ENCODE assay signal across 9 mouse cellular contexts in the genomic region with DNA sequence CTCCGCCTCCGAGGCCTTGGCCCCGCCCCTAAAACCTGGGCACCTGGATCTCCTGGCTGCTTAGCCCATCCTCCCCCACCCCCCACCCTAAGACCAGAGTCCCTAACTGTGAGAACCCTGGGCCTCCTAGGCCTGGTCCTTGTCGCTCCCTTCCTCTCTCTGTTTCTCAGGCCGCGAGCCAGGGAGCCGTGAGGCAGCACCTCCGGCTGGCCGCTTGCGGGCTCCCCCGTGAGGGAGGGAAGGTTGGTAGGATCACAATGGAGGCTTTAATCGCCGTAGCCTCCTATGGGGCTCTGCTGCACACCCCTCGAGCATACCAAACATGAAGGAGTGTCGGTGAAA. TPM values are rescaled to one million over a fixed set of nuclear protein-coding genes. Genes with fewer than 3 reads are reported as not detected.
A peak's percentile ranks its signal among the peaks of the same experiment; 100 is the strongest.
DNase-seq lines count a peak whose midpoint lies in the region; ATAC-seq and TF ChIP-seq lines count a peak whose summit lies in the region.
"Had no signal": no experiment of that assay in that cellular context is flagged by ENCODE, and none has a peak within 500 bp of the region (broad histone marks: within the 10 kb centered on the region; RNA-seq: fewer than 3 reads in every experiment).

No protein-coding gene starts in this region.

- dilution Hi-C loops in CH12.LX (cut with MboI; ENCODE audit: extremely low pct_ligation_motif_present, extremely low pct_unique_long_range_greater_than_20kb, low sequenced_read_pairs): no loop called here

- peak overlapping the region; percentile 99 for H3K27ac ChIP-seq in heart, adult 2 months
- H3K27ac ChIP-seq in CH12.LX (ENCODE audit: insufficient read depth, low read depth): peak overlapping the region; percentile 67
- H3K27ac ChIP-seq in forebrain, embryonic 14.5 days (ENCODE audit: low read depth, low read length): peak overlapping the region; percentile 93
- H3K27ac ChIP-seq in liver, embryonic 16.5 days (ENCODE audit: low read length): peak overlapping the region; percentile 96

- DNase-seq in heart, adult 2 months: no peak
- DNase-seq in heart, postnatal 25 days (ENCODE audit: low spot score): no peak
- no peak for DNase-seq in CH12.LX (ENCODE audit: extremely low read depth)
- DNase-seq in forebrain, embryonic 14.5 days (ENCODE audit: low spot score): no peak
- DNase-seq in urinary bladder, postnatal 10 days (ENCODE audit: low spot score): no peak
- DNase-seq in left cerebral cortex, postnatal 4 days: no peak
- DNase-seq in embryo, embryonic 11 days: no peak

- peak overlapping the region; percentile 66 for H3K4me3 ChIP-seq in heart, adult 2 months
- peak overlapping the region; percentile 69 to 86 (median 76) for H3K4me3 ChIP-seq in CH12.LX (replicated peaks in 1 of 3; ENCODE audit: low read depth in 2 of 3, low read length in 2 of 3, poor library complexity in 1 of 3)
- H3K4me3 ChIP-seq in forebrain, embryonic 14.5 days (ENCODE audit: low read depth, low read length): peak overlapping the region; percentile 78
- peak overlapping the region; percentile 86 for H3K4me3 ChIP-seq in liver, embryonic 16.5 days (ENCODE audit: low read depth, low read length)

- no peak; the same call in 1 of the 2 replicates for TF ChIP-seq RAD21 in CH12.LX (IDR thresholded peaks at IDR 0.05; ENCODE audit: low read depth, low read length)

- intact Hi-C loops in heart, adult 2 months (cut with DNase I): loop anchor here (5.0 kb wide), 2 partner anchors 170 to 375 kb away; no protein-coding TSS in a partner anchor
- intact Hi-C loops in heart, postnatal 25 days (cut with DNase I): loop anchor here (10.0 kb wide), 1 partner anchor 168 kb away; no protein-coding TSS in a partner anchor
- intact Hi-C loops in left cerebral cortex, postnatal 4 days (cut with DNase I): no loop called here

- in situ Hi-C loops in CH12.LX (cut with MboI; ENCODE audit: low pct_ligation_motif_present, low pct_unique_long_range_greater_than_20kb, low sequenced_read_pairs): no loop called here

- peak overlapping the region; percentile 74 for H3K9ac ChIP-seq in heart, adult 2 months (ENCODE audit: low read depth, low read length)
- peak overlapping the region; percentile 69 for H3K9ac ChIP-seq in CH12.LX (ENCODE audit: insufficient read depth, low read depth)
- H3K9ac ChIP-seq in forebrain, embryonic 14.5 days (ENCODE audit: low read length): peak overlapping the region; percentile 78
- peak overlapping the region; percentile 73 for H3K9ac ChIP-seq in liver, embryonic 16.5 days (ENCODE audit: low read depth, low read length)

- no peak for TF ChIP-seq POLR2A in heart, adult 2 months (IDR thresholded peaks at IDR 0.05; ENCODE audit: insufficient read depth, low read depth, low read length)
- TF ChIP-seq POLR2A in CH12.LX (IDR thresholded peaks at IDR 0.05; ENCODE audit: low read depth, low read length): peak; percentile 60

- H3K27me3 ChIP-seq in heart, adult 2 months (ENCODE audit: control insufficient read depth, insufficient read depth, low read length): no peaks in the 10 kb centered on the region
- H3K27me3 ChIP-seq in CH12.LX (replicated peaks): no peaks in the 10 kb centered on the region
- no peaks in the 10 kb centered on the region for H3K27me3 ChIP-seq in forebrain, embryonic 14.5 days (replicated peaks; ENCODE audit: control insufficient read depth, insufficient read depth, low read length)
- H3K27me3 ChIP-seq in liver, embryonic 16.5 days (ENCODE audit: control insufficient read depth, insufficient read depth, low read depth, low read length): no peaks in the 10 kb centered on the region

- no peak for TF ChIP-seq EP300 in heart, adult 2 months (IDR thresholded peaks at IDR 0.05; ENCODE audit: insufficient read depth, low read depth, low read length)
- no peak for TF ChIP-seq EP300 in CH12.LX (IDR thresholded peaks at IDR 0.05; ENCODE audit: low read length)

- no peaks in the 10 kb centered on the region for H3K9me3 ChIP-seq in CH12.LX (replicated peaks; ENCODE audit: low read length)
- no peaks in the 10 kb centered on the region for H3K9me3 ChIP-seq in forebrain, embryonic 14.5 days (replicated peaks; ENCODE audit: control insufficient read depth, low read length)
- H3K9me3 ChIP-seq in liver, embryonic 16.5 days (replicated peaks; ENCODE audit: control insufficient read depth, low read length): no peaks in the 10 kb centered on the region

- H3K36me3 ChIP-seq in heart, adult 2 months (ENCODE audit: control insufficient read depth, insufficient read depth, low read length): peaks cover 9% of the 10 kb centered on the region
- H3K36me3 ChIP-seq in CH12.LX (replicated peaks in 1 of 2; ENCODE audit: control insufficient read depth in 1 of 2, insufficient read depth in 1 of 2, low read length in 1 of 2): peaks cover 5 to 12% of the 10 kb centered on the region in 2 experiments
- peaks cover 7% of the 10 kb centered on the region for H3K36me3 ChIP-seq in forebrain, embryonic 14.5 days (ENCODE audit: control insufficient read depth, insufficient read depth, low read length)
- peaks cover under 1% of the 10 kb centered on the region; the same call in 1 of the 2 replicates for H3K36me3 ChIP-seq in liver, embryonic 16.5 days (ENCODE audit: control insufficient read depth, insufficient read depth)

- WGBS in heart, adult 2 months: 0% methylated on average over 15 of the region's 15 CpGs
- under 1% methylated on average over 15 of the region's 15 CpGs for WGBS in forebrain, embryonic 14.5 days
- WGBS in liver, embryonic 16.5 days (ENCODE audit: insufficient replicate concordance): 0% methylated on average over 15 of the region's 15 CpGs

- ATAC-seq in forebrain, embryonic 14.5 days: no peak
- ATAC-seq in liver, embryonic 16.5 days (ENCODE audit: low read depth): peak; percentile 39; the same call in 1 of the 2 replicates

- no peaks in the 10 kb centered on the region for H3K79me2 ChIP-seq in heart, adult 2 months (replicated peaks; ENCODE audit: control insufficient read depth, insufficient read depth, low read length)
- H3K79me2 ChIP-seq in CH12.LX (replicated peaks; ENCODE audit: control insufficient read depth, extremely low read depth, insufficient read depth, poor library complexity, severe bottlenecking): peaks cover 12% of the 10 kb centered on the region

- H3K4me2 ChIP-seq in CH12.LX (ENCODE audit: insufficient read depth, low read depth, poor library complexity, severe bottlenecking): peak overlapping the region; percentile 79
- peak overlapping the region; percentile 79 for H3K4me2 ChIP-seq in forebrain, embryonic 14.5 days (ENCODE audit: low read length)
- H3K4me2 ChIP-seq in liver, embryonic 16.5 days (ENCODE audit: low read depth, low read length): peak overlapping the region; percentile 88

- H3K4me1 ChIP-seq in heart, adult 2 months (ENCODE audit: control insufficient read depth, insufficient read depth, low read length): peaks cover 14% of the 10 kb centered on the region
- peaks cover 25 to 60% of the 10 kb centered on the region in 2 experiments for H3K4me1 ChIP-seq in CH12.LX (ENCODE audit: control insufficient read depth in 1 of 2, insufficient read depth in 2 of 2)
- peaks cover 21% of the 10 kb centered on the region for H3K4me1 ChIP-seq in forebrain, embryonic 14.5 days (ENCODE audit: control insufficient read depth, insufficient read depth, low read length)
- peaks cover 53% of the 10 kb centered on the region for H3K4me1 ChIP-seq in liver, embryonic 16.5 days (ENCODE audit: control insufficient read depth, low read depth, low read length)

- TF ChIP-seq CTCF in heart, adult 2 months (IDR thresholded peaks at IDR 0.05): peak; percentile 52
- TF ChIP-seq CTCF in CH12.LX (conservative IDR thresholded peaks at IDR 0.05 in 1 of 2, IDR thresholded peaks at IDR 0.05 in 1 of 2; ENCODE audit: low read depth in 2 of 2, low read length in 2 of 2): peak in 1 of 2 experiments; percentile 40; a peak in 2 of 4 replicates

TF ChIP-seq in CH12.LX, 34 proteins besides CTCF, POLR2A, EP300 and RAD21 (continues in another document):
- peak; percentile 31; the same call in 1 of the 2 replicates for TF ChIP-seq MAZ (IDR thresholded peaks at IDR 0.05; ENCODE audit: low read depth, low read length)

RNA-seq across cellular contexts. Expression of a gene that starts 0.4 kb away (rescaled TPM):
- 10 to 100 TPM; 24.7 to 27.8 TPM for total RNA-seq in heart, adult 2 months (2021)
- polyA plus RNA-seq in heart, adult 2 months (2012; rRNA removed): 7.9 and 19.0 TPM in 2 replicates
- 10 to 100 TPM; 26.3 to 26.4 TPM for total RNA-seq in heart, postnatal 25 days (2021)
- total RNA-seq in CH12.LX (2012; rRNA removed) (29.4 and 40.5 TPM in 2 replicates), CH12.LX (2014; rRNA removed) (27.2 and 29.5 TPM in 2 replicates)
- 31.7 and 32.9 TPM in 2 replicates for polyA plus RNA-seq in CH12.LX (2012; ENCODE audit: insufficient read length, low read depth)
- 45.5 and 59.7 TPM in 2 replicates for polyA plus RNA-seq in forebrain, embryonic 14.5 days (2014; fragmentation: Nextera tagmentation; extraction: Ambion mirVana)
- 10.1 and 10.5 TPM in 2 replicates for polyA plus RNA-seq in liver, embryonic 16.5 days (2015; fragmentation: Nextera tagmentation; extraction: Ambion mirVana)
- 100 to 1,000 TPM in 1 of 2 experiments, 10 to 100 TPM in 1; 95.6 to 101 TPM for total RNA-seq in left cerebral cortex, postnatal 4 days (2021)

RNA-seq across cellular contexts. Expression of a gene that starts 23.6 kb away (rescaled TPM):
- 10 to 100 TPM; 36.7 to 38.6 TPM for total RNA-seq in heart, adult 2 months (2021)
- 39.9 and 54.4 TPM in 2 replicates for polyA plus RNA-seq in heart, adult 2 months (2012; rRNA removed)
- 10 to 100 TPM; 43.4 to 43.7 TPM for total RNA-seq in heart, postnatal 25 days (2021)
- total RNA-seq in CH12.LX (2012; rRNA removed): 1.5 and 1.7 TPM in 2 replicates
- total RNA-seq in CH12.LX (2014; rRNA removed): 0.32 TPM in 1 of 2 replicates, not detected in the other
- polyA plus RNA-seq in CH12.LX (2012; ENCODE audit: insufficient read length, low read depth): 0.42 and 1.5 TPM in 2 replicates
- polyA plus RNA-seq in forebrain, embryonic 14.5 days (2014; fragmentation: Nextera tagmentation; extraction: Ambion mirVana): 16.8 and 19.6 TPM in 2 replicates
- polyA plus RNA-seq in liver, embryonic 16.5 days (2015; fragmentation: Nextera tagmentation; extraction: Ambion mirVana): 11.6 and 12.0 TPM in 2 replicates
- total RNA-seq in left cerebral cortex, postnatal 4 days (2021): 10 to 100 TPM; 26.2 to 32.6 TPM

RNA-seq across cellular contexts. Expression of a gene that starts 24.6 kb away (rescaled TPM):
- total RNA-seq in heart, adult 2 months (2021): under 1 TPM in 1 of 2 experiments, not detected in 1; 0.05 TPM
- polyA plus RNA-seq in heart, adult 2 months (2012; rRNA removed): 0.02 and 0.06 TPM in 2 replicates
- not detected for total RNA-seq in heart, postnatal 25 days (2021)
- total RNA-seq in CH12.LX (2012; rRNA removed): 0.04 TPM in 1 of 2 replicates, not detected in the other
- total RNA-seq in CH12.LX (2014; rRNA removed): not detected in 2 replicates
- polyA plus RNA-seq in CH12.LX (2012; ENCODE audit: insufficient read length, low read depth): not detected in 2 replicates
- 0.33 and 0.36 TPM in 2 replicates for polyA plus RNA-seq in forebrain, embryonic 14.5 days (2014; fragmentation: Nextera tagmentation; extraction: Ambion mirVana)
- polyA plus RNA-seq in liver, embryonic 16.5 days (2015; fragmentation: Nextera tagmentation; extraction: Ambion mirVana): 0.06 TPM in 1 of 2 replicates, not detected in the other
- total RNA-seq in left cerebral cortex, postnatal 4 days (2021): under 1 TPM; 0.54 to 0.82 TPM
- total RNA-seq: neutrophil, adult 5-6 weeks had no signal

RNA-seq across cellular contexts. Expression of a gene that starts 25.9 kb away (rescaled TPM):
- total RNA-seq in heart, adult 2 months (2021): not detected
- polyA plus RNA-seq in heart, adult 2 months (2012; rRNA removed): 0.04 TPM in 1 of 2 replicates, not detected in the other
- not detected for total RNA-seq in heart, postnatal 25 days (2021)
- total RNA-seq in CH12.LX (2012; rRNA removed): not detected in 2 replicates
- total RNA-seq in CH12.LX (2014; rRNA removed): not detected in 2 replicates
- polyA plus RNA-seq in CH12.LX (2012; ENCODE audit: insufficient read length, low read depth): not detected in 2 replicates
- not detected in 2 replicates for polyA plus RNA-seq in forebrain, embryonic 14.5 days (2014; fragmentation: Nextera tagmentation; extraction: Ambion mirVana)
- polyA plus RNA-seq in liver, embryonic 16.5 days (2015; fragmentation: Nextera tagmentation; extraction: Ambion mirVana): not detected in 2 replicates
- not detected for total RNA-seq in left cerebral cortex, postnatal 4 days (2021)
- total RNA-seq: neutrophil, adult 5-6 weeks had no signal

Comparison
In these comparisons a context has a peak if more than half of its experiments do, and no peak if none do; other contexts are left out.
1. RNA of a gene that starts 23.6 kb away (total RNA-seq): 43.4 to 43.7 TPM in heart, postnatal 25 days, 36.7 to 38.6 TPM in heart, adult 2 months and 26.2 to 32.6 TPM in left cerebral cortex, postnatal 4 days; 0.32 to 1.7 TPM in CH12.LX; every median in the first group is over 10 times any median in the second.
2. Peak in every context shown above with its lines, with median percentiles within 50 percentile points of each other: H3K27ac ChIP-seq, H3K4me3 ChIP-seq, H3K9ac ChIP-seq and H3K4me2 ChIP-seq.